Mouse (Mus musculus): Measurements from ENCODE around the gene Trappc6b.

Gene Trappc6b

DNA sequence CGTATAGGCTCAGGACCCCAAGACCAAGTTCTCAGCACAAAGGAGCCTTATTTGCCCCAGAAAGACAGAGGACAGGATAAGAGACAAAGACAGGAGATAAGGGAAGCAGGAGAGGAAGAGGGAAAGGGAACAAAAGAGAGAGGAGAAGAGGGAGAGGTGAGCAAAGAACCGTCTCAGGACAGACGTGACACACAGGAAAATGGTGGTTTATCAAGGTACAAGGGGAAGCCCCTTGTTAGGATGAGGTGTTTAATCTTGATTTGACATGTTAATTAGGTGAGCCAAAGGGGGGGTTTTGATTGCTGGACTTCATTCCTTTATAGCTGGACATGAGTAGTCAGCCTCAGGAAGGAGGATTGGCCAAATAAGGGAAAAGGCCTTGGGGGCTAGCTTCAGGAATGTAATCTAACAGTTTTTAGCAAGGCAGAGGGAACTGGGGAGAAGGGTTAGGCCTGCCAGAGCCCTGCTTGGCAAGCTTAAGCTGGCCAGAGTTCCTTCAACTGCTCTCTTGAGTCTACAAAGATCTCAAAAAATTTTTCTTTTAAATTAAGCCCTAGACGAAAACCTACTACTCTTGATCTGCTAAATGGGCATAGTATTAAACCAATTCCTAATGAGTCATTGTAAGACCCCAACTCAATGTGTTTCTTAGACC is 5.9 kb downstream of the Trappc6b start:
- no peak for DNase-seq (ENCODE audit: extremely low spot score, low spot score)

DNA sequence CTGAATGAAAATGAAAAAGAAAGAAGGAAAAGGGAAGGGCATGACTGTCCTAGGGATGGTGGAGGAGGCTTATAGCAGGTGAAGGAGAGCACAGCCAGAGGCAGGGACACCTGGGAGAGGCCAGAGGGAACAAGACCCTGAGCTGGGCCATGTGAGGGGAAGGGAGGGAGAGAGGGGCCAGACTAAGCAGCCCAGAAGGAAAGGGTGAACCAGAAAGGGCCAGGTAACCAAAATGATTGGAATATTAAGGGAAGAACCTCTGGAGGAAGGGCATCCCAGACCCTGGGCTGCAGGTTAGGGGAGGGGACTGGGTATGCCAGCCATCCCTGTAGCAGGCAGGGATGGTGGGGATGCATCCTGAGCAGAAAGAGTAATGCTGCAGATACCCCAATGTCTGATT is 7.3 kb downstream of the Trappc6b start:
- DNase-seq (ENCODE audit: extremely low spot score, low spot score): no peak

DNA sequence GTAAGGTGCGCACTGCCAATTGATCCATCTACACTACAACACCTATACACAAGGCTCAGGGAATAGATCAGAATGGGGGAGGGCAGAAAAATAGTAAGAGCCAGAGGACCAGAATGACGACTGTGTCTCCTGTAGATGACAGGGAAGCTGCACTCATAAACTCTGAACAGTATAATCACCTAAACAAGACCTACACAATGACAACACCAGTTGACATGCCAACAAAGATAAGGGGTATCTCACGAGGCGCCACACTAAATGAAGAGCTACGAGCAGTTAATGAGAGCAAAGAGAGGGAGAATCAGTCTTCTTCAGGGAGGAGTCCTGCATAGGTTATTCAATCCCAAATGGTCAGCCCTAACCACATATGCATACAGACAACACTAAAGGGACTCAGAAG is 8.1 kb downstream of the Trappc6b start:
- DNase-seq (ENCODE audit: extremely low spot score, low spot score): no peak

DNA sequence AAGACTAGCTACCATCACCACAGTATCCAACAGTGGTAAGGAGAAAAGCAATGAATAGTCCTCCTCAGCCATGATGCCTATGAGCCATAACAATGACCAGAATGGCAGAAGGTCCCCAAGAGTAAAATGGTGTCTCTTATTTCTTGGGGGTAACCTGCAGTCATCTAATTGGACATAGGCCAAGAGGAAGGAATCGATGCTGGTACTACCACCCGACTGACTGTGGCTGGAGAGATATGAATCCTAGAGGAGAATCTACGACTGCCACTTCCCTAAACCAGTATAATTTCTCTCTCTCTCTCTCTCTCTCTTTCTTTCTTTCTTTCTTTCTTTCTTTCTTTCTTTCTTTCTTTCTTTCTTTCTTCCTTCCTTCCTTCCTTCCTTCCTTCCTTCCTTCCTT is 8.8 kb downstream of the Trappc6b start:
- no peak for DNase-seq (ENCODE audit: extremely low spot score, low spot score)

DNA sequence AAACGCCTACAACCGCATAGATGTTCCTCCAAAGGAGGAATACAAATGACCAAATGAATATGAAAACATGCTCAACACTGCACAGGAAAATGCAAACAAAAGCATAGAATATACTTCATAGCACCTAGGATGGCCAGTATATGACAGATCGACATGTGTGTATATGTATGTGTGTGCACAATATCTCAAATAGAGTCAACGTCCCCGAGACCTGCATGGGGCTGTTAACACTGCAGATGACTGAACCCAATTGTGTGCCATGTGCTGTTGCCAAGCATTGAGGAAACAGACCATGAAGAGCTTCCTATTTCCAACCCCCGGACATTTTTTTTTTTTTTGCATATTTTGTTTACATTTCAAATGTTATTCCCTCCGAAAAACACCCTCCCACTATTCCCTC is 20.4 kb downstream of the Trappc6b start:
- DNase-seq (ENCODE audit: extremely low spot score, low spot score): no peak

DNA sequence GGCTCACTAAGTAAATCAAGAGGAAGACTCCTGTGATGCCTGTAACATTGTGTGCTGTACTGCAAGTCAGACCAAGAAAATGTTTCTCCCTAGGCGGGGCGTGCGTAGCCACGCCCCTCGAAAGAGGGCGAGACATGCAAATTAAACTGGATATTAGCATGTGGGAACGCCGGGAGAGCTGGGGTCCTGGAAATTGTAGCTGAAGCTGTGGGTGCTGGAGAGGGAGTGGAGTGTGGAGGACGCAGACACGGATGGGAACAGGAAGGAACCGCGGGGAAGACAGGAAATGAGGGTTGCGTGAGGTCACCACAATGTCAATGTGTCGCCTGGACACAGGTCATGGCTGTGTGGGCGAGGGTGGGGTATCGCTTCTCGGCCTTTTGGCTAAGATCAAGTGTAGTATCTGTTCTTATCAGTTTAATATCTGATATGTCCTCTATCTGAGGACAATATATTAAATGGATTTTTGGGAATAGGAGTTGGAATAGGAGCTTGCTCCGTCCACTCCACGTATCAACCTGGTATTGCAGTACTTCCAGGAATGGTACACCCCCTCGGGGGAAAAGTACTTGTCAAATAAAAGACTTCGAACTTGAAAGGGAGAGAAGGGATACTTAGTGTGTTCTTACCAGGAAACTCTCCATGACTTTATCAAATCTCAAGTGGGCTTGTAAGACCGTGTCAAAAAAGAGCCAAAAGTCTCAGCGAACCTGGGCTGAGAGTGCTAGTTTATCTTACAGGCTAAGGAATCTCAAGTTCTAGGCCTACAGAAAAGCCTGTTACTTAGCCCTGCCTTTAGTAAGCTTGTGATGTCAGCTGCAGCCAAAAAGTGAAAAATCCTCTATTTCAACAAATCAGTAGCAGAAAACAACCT is 21.1 kb downstream of the Trappc6b start:
- DNase-seq (ENCODE audit: extremely low spot score, low spot score): peak; percentile 72

DNA sequence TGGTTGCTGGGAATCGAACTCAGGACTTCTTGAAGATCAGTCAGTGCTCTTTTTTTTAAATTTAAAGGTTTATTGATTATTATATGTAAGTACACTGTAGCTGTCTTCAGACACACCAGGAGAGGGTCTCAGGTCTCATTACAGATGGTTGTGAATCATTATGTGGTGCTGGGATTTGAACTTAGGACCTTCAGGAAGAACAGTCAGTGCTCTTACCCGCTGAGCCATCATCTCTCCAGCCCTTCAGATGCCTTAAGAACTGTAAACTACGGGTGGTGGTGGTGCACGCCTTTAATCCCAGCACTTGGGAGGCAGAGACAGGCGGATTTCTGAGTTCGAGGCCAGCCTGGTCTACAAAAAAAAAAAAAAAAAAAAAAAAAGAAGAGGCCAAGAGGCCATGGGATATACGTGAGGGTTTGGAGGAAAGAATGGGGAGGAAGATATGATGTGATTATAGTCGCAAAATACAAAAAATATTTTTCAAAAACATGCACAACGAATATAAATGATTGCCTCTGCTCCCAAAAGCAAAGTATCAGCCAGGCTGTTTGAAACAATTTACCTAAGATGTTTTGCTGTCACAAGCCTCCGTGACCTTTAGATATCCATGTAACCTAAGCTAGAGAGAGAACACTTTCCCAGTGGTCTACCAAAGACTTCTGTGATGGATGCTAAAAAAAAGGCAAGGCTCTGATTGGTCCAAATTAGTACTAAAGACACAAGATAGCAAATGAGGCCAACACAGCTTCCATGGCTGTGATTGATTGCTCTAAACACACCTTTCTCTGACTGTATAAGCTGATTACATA is 21.9 kb downstream of the Trappc6b start:
- DNase-seq (ENCODE audit: extremely low spot score, low spot score): no peak

DNA sequence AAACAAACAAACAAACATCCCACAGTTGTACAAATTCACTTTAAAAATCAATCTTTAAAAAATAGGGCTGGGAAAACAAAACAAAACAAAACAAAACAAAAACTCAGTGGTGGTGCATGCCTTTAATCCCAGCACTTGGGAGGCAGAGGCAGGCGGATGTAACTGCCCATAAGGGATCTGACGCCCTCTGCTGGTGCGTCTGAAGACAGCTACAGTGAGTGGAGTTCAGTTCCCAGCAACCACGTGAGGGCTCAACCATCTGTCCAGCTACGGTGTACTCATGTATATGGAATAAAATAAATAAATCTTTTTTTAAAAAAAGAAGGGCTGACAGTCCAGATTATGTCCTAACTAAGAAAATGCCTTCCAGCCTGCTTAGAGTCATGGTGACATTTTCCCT is 29.2 kb downstream of the Trappc6b start:
- no peak for DNase-seq (ENCODE audit: extremely low spot score, low spot score)

DNA sequence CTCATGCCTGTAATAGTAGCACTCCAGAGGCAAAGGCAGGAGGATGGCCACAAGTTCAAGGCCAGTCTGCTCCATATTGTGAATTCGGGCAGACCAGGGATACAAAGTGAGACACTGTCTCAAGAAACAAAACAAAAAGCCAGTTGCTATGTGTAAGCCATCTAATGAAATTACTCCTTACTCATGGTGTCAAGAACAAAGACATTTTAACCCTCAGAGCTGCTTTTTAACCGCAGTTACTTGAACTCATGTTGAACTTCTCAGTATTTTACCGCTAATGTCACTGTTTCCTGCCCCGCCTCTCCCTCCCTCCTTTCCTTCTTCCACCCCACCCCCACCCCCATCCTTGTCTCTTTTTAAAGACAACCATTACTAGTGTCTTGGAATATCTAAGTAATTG is 40.0 kb downstream of the Trappc6b start:
- no peak for DNase-seq (ENCODE audit: extremely low spot score, low spot score)

DNA sequence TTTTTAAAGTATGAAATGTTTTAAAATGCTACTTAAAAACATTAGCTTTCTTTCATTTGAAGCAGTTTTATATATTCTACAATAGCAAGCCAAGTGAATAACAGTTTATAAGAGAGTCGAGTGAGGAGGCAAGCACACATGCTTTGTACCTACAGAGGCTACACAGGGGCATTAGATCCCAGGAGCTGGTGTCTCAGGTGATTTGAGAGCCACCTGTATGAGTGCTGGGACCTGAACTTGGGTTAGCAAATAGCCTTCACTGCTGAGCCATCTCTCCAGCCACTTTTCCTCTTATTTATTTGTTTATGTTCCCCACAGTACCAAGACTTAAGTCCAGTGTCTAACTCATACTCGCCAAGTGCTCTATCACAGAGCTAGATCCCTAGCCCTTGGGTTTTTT is 41.4 kb downstream of the Trappc6b start:
- no peak for DNase-seq (ENCODE audit: extremely low spot score, low spot score)

DNA sequence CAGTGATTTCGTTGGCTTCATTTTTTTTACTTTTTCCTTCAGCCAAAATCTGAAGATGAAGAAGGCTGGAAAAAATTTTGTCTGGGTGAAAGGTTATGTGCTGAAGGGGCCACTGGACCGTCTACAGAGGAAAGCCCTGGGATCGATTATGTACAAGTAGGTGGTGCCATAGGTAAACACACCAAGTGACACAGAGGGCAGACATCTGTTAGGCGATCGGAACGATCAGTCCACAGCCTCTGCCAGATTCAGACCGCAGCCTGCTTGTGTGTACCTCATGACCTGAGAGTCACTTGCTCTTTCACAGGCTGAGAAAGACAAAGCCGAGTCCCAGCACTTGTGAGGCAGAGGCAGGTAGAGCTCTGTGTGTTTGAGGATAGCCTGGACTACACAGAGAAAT is 43.3 kb downstream of the Trappc6b start:
- DNase-seq (ENCODE audit: extremely low spot score, low spot score): no peak

DNA sequence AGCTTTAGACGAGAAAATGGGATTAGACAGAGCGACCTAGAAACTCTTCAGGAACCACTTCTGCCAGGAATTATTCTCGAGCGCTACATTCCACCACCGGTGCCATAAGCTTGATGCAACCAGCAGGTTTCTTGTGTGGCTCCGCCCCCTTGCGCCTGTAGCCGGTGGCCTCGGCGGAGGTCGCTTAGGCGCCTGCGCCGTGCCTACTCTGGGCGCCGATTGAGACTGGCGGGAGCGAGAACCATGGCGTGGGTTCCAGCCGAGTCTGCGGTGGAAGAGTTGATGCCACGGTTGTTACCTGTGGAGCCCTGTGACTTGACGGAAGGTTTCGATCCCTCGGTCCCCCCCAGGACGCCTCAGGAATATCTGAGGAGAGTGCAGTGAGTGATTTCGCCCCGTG is 48.0 kb downstream of the Trappc6b start, which contains the start of gene Gemin2:
Gemin2 (plus strand) TSS at position 160 of the 400 bp plus-strand sequence.
- DNase-seq (ENCODE audit: extremely low spot score, low spot score): peak; percentile 85

DNA sequence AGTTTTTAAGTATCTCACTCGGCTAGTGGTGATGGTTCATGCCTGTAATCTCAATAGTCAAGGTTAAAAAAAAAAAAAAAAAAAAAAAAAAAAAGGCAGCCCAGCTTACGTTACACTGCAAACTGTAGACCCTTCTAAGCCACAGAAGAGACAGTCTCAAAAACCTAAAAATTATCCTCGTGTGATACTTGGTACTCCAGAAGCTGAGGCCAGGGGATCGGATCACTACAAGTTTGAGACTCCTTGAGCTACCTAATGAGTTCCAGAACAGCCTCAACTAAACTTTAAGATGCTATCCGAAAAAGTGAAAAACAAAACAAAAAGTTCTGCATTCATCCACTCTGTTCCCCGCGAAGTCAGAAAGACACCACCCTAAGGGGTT is 48.6 kb downstream of the Trappc6b start:
- peak; percentile 19 for DNase-seq (ENCODE audit: extremely low spot score, low spot score)

DNA sequence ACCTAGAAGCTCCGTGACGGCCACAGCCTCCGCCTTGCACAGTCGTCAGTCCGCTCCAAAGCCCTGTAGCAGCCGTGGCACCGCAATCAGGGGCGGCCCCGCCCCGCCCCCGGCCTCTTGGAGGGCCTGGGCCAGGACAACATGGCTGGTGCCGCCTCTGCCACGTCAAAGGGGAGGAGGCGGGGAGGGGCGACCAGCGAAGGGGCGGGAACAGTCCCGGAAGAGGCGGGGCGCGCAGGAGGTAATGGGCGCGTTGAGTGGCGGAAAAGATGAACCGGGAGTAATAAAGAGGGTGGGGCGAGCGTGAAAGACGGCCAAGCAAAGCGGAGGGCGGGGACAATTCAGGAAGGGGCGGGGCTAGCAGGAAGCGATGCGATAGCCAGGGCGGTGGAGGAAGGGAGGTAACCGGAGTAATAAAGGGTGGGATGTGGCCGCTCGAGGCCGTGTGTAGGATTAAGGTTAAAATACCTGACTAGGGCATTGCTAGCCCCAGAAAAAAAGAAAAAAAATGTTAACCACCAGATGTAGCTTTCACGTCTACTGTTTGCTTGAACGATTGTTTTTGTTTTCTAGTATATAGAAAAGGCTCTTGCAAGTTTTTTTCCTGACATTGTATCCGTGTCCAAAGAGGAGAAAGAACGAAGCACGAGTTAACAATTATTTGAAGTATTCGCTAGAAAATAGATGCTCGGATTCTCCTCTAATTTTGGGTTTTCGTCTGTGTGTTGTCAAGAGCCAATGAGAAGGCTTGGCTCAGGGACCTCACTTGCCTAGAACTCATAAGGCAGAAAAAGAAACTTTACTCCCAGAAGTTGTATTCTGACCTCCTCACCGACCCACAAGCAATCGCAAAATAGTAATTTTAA is 49.2 kb downstream of the Trappc6b start, which contains the start of gene Sec23a:
Sec23a (minus strand) TSS at position 174 of the 866 bp plus-strand sequence.
- peak; percentile 98 for DNase-seq (ENCODE audit: extremely low spot score, low spot score)

DNA sequence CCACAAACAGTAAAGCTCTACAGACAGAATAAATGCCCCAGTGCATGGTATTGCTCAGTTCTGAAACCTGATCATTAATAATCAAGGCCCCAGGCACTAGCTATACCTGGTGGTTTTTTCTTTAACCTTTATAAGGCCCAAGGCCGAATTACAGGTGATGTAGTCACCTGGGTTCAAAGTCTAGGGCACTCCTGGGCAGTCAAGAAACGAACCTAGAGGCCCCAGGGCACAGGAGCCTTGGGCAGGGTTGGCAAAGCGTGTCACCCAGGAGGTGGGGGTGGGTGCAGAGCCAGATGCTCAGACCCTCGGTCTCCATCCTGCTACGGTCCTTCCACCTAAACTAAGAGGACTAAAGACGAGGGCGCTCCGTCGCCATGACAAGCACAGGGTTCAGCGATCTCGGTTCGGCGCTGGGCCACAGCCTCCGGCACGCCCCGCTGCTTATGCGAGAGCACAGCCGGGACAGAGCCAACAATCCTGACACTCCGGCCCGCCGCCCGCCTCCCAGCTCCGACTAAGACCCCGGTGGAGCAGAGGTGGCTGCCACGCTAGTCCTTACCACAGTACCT is 49.9 kb downstream of the Trappc6b start:
- no peak for DNase-seq (ENCODE audit: extremely low spot score, low spot score)

DNA sequence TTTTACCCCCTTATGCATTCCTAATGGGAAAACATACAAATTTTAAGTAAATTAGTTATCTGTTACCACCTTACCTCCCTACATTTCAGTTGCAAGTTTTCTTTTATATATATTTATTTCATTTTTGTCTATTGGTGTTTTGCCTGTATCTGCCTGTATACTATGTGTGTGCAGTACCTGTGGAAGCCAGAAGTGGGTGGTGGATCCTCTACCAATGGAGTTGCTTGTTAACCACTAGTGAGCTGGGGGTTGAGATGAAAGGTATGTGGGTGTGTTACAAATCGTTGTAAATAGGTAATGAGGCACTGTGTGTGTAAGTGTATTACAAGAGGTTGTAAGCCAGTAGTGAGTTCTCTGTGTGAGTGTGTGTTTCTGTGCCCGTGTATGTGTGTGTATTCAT is 50.8 kb downstream of the Trappc6b start:
- DNase-seq (ENCODE audit: extremely low spot score, low spot score): no peak

Data from neural tube, embryonic 10.5 days (tissue).